Mouse (Mus musculus): ENCODE results near the gene 2310011J03Rik. TPM values are rescaled to one million over a fixed set of nuclear protein-coding genes. Genes with fewer than 3 reads are reported as not detected.
"Not testable (repeated sequence)": the region's sequence is repeated elsewhere in the genome, so short reads cannot be mapped to it uniquely, and the experiment has no call there.

2310011J03Rik gene
- polyA plus RNA-seq, 1 experiment from 2014 or later = 45.0 TPM

GRCm38 (mm10) chr10:80345929-80346328 is 25.6 kb upstream of the 2310011J03Rik start:
- H3K36me3 ChIP-seq (ENCODE audit: control insufficient read depth, insufficient read depth, low read length); H3K4me3 ChIP-seq (ENCODE audit: low read depth, low read length); H3K9ac ChIP-seq (ENCODE audit: low read length); H3K4me2 ChIP-seq (ENCODE audit: low read depth, severe bottlenecking); H3K9me3 ChIP-seq (ENCODE audit: control insufficient read depth, low read length); H3K27ac ChIP-seq (replicated peaks; ENCODE audit: low read depth, low read length); DNase-seq (ENCODE audit: low spot score); ATAC-seq (ENCODE audit: insufficient number of reproducible peaks, low FRiP score, low TSS enrichment, low read depth): not testable (repeated sequence)
- Histone ChIP-seq H3K4me1 (ENCODE audit: control insufficient read depth, insufficient read depth, low read length) (peaks cover 17% of the 10 kb centered on the region), H3K27me3 (ENCODE audit: control insufficient read depth, insufficient read depth, low read length) (peaks cover 96% of the 10 kb centered on the region)
- 79% methylated on average over 5 of the region's 6 CpGs for WGBS

GRCm38 (mm10) chr10:80345122-80345521 is 24.8 kb upstream of the 2310011J03Rik start:
- no peaks in the 10 kb centered on the region for H3K36me3 ChIP-seq (ENCODE audit: control insufficient read depth, insufficient read depth, low read length)
- DNase-seq (ENCODE audit: low spot score) = no peak
- no peak overlapping the region for H3K4me2 ChIP-seq (ENCODE audit: low read depth, severe bottlenecking)
- no peak overlapping the region for H3K4me3 ChIP-seq (ENCODE audit: low read depth, low read length)
- WGBS = under 1% methylated on average over 16 of the region's 16 CpGs
- peak overlapping the region; percentile 7; the same call in 1 of the 2 replicates for H3K9ac ChIP-seq (ENCODE audit: low read length)
- peaks cover 17% of the 10 kb centered on the region for H3K4me1 ChIP-seq (ENCODE audit: control insufficient read depth, insufficient read depth, low read length)
- peaks cover 98% of the 10 kb centered on the region for H3K27me3 ChIP-seq (ENCODE audit: control insufficient read depth, insufficient read depth, low read length)
- ATAC-seq (ENCODE audit: insufficient number of reproducible peaks, low FRiP score, low TSS enrichment, low read depth) = no peak
- H3K9me3 ChIP-seq (ENCODE audit: control insufficient read depth, low read length) = no peaks in the 10 kb centered on the region
- no peak overlapping the region for H3K27ac ChIP-seq (replicated peaks; ENCODE audit: low read depth, low read length)

GRCm38 (mm10) chr10:80344131-80344661 is 23.9 kb upstream of the 2310011J03Rik start:
- WGBS = 42% methylated on average over 9 of the region's 9 CpGs
- Histone ChIP-seq H3K27me3 (ENCODE audit: control insufficient read depth, insufficient read depth, low read length) (peaks cover 90% of the 10 kb centered on the region), H3K36me3 (ENCODE audit: control insufficient read depth, insufficient read depth, low read length) (no peaks in the 10 kb centered on the region), H3K4me3 (ENCODE audit: low read depth, low read length) (no peak overlapping the region), H3K9me3 (ENCODE audit: control insufficient read depth, low read length) (no peaks in the 10 kb centered on the region), H3K4me2 (ENCODE audit: low read depth, severe bottlenecking) (no peak overlapping the region), H3K27ac (replicated peaks; ENCODE audit: low read depth, low read length) (no peak overlapping the region), H3K9ac (ENCODE audit: low read length) (no peak overlapping the region), H3K4me1 (ENCODE audit: control insufficient read depth, insufficient read depth, low read length) (peaks cover 16% of the 10 kb centered on the region)
- DNase-seq (ENCODE audit: low spot score) = no peak
- no peak for ATAC-seq (ENCODE audit: insufficient number of reproducible peaks, low FRiP score, low TSS enrichment, low read depth)

- Histone ChIP-seq H3K9ac (ENCODE audit: low read length) (no peak overlapping the region), H3K9me3 (ENCODE audit: control insufficient read depth, low read length) (no peaks in the 10 kb centered on the region), H3K36me3 (ENCODE audit: control insufficient read depth, insufficient read depth, low read length) (no peaks in the 10 kb centered on the region), H3K27ac (replicated peaks; ENCODE audit: low read depth, low read length) (no peak overlapping the region), H3K4me3 (ENCODE audit: low read depth, low read length) (no peak overlapping the region), H3K4me1 (ENCODE audit: control insufficient read depth, insufficient read depth, low read length) (peaks cover 9% of the 10 kb centered on the region), H3K27me3 (ENCODE audit: control insufficient read depth, insufficient read depth, low read length) (peaks cover 82% of the 10 kb centered on the region), H3K4me2 (ENCODE audit: low read depth, severe bottlenecking) (no peak overlapping the region)
- DNase-seq (ENCODE audit: low spot score) (no peak), ATAC-seq (ENCODE audit: insufficient number of reproducible peaks, low FRiP score, low TSS enrichment, low read depth) (no peak)
- WGBS = 27% methylated on average over 13 of the region's 13 CpGs
Measured at GRCm38 (mm10) chr10:80343425-80343895, 23.1 kb upstream of the 2310011J03Rik start.

- peak overlapping the region; percentile 18; the same call in 1 of the 2 replicates for H3K4me3 ChIP-seq (ENCODE audit: low read depth, low read length)
- no peaks in the 10 kb centered on the region for H3K36me3 ChIP-seq (ENCODE audit: control insufficient read depth, insufficient read depth, low read length)
- H3K9ac ChIP-seq (ENCODE audit: low read length) = no peak overlapping the region
- no peaks in the 10 kb centered on the region for H3K9me3 ChIP-seq (ENCODE audit: control insufficient read depth, low read length)
- H3K4me2 ChIP-seq (ENCODE audit: low read depth, severe bottlenecking) = peak overlapping the region; percentile 37; the same call in 1 of the 2 replicates
- no peak overlapping the region for H3K27ac ChIP-seq (replicated peaks; ENCODE audit: low read depth, low read length)
- H3K27me3 ChIP-seq (ENCODE audit: control insufficient read depth, insufficient read depth, low read length) = peaks cover 77% of the 10 kb centered on the region
- WGBS = under 1% methylated on average over 30 of the region's 33 CpGs
- H3K4me1 ChIP-seq (ENCODE audit: control insufficient read depth, insufficient read depth, low read length) = peaks cover 7% of the 10 kb centered on the region
- peak; percentile 62 for DNase-seq (ENCODE audit: low spot score)
- ATAC-seq (ENCODE audit: insufficient number of reproducible peaks, low FRiP score, low TSS enrichment, low read depth) = peak; percentile 45; the same call in 1 of the 2 replicates
Measured at GRCm38 (mm10) chr10:80342749-80343424, 22.6 kb upstream of the 2310011J03Rik start.

GRCm38 (mm10) chr10:80342305-80342748 is 22.0 kb upstream of the 2310011J03Rik start:
- H3K27ac ChIP-seq (replicated peaks; ENCODE audit: low read depth, low read length) = no peak overlapping the region
- no peak for DNase-seq (ENCODE audit: low spot score)
- ATAC-seq (ENCODE audit: insufficient number of reproducible peaks, low FRiP score, low TSS enrichment, low read depth) = no peak

GRCm38 (mm10) chr10:80341491-80342304 is 21.4 kb upstream of the 2310011J03Rik start:
- DNase-seq (ENCODE audit: low spot score) (peak; percentile 34), ATAC-seq (ENCODE audit: insufficient number of reproducible peaks, low FRiP score, low TSS enrichment, low read depth) (no peak)
- H3K36me3 ChIP-seq (ENCODE audit: control insufficient read depth, insufficient read depth, low read length) = no peaks in the 10 kb centered on the region
- no peak overlapping the region for H3K9ac ChIP-seq (ENCODE audit: low read length)
- peak overlapping the region; percentile 8; the same call in 1 of the 2 replicates for H3K4me3 ChIP-seq (ENCODE audit: low read depth, low read length)
- peaks cover 7% of the 10 kb centered on the region for H3K4me1 ChIP-seq (ENCODE audit: control insufficient read depth, insufficient read depth, low read length)
- H3K9me3 ChIP-seq (ENCODE audit: control insufficient read depth, low read length) = no peaks in the 10 kb centered on the region
- peaks cover 66% of the 10 kb centered on the region for H3K27me3 ChIP-seq (ENCODE audit: control insufficient read depth, insufficient read depth, low read length)
- peak overlapping the region; percentile 37; the same call in 1 of the 2 replicates for H3K4me2 ChIP-seq (ENCODE audit: low read depth, severe bottlenecking)
- no peak overlapping the region for H3K27ac ChIP-seq (replicated peaks; ENCODE audit: low read depth, low read length)
- 3% methylated on average over 45 of the region's 47 CpGs for WGBS

More at GRCm38 (mm10) chr10:80342305-80342748, 22.0 kb upstream of the 2310011J03Rik start:
- peaks cover 71% of the 10 kb centered on the region for H3K27me3 ChIP-seq (ENCODE audit: control insufficient read depth, insufficient read depth, low read length)
- no peaks in the 10 kb centered on the region for H3K9me3 ChIP-seq (ENCODE audit: control insufficient read depth, low read length)
- peak overlapping the region; percentile 37; the same call in 1 of the 2 replicates for H3K4me2 ChIP-seq (ENCODE audit: low read depth, severe bottlenecking)
- no peaks in the 10 kb centered on the region for H3K36me3 ChIP-seq (ENCODE audit: control insufficient read depth, insufficient read depth, low read length)
- H3K4me3 ChIP-seq (ENCODE audit: low read depth, low read length) = peak overlapping the region; percentile 18; the same call in 1 of the 2 replicates
- peaks cover 7% of the 10 kb centered on the region for H3K4me1 ChIP-seq (ENCODE audit: control insufficient read depth, insufficient read depth, low read length)
- WGBS = under 1% methylated on average over 26 of the region's 26 CpGs
- no peak overlapping the region for H3K9ac ChIP-seq (ENCODE audit: low read length)

GRCm38 (mm10) chr10:80341026-80341425 is 20.7 kb upstream of the 2310011J03Rik start:
- WGBS = 18% methylated on average over 21 of the region's 21 CpGs
- H3K4me1 ChIP-seq (ENCODE audit: control insufficient read depth, insufficient read depth, low read length) = peaks cover 7% of the 10 kb centered on the region
- H3K27ac ChIP-seq (replicated peaks; ENCODE audit: low read depth, low read length) = no peak overlapping the region

More at GRCm38 (mm10) chr10:80341026-80341425, 20.7 kb upstream of the 2310011J03Rik start:
- no peaks in the 10 kb centered on the region for H3K9me3 ChIP-seq (ENCODE audit: control insufficient read depth, low read length)
- H3K27me3 ChIP-seq (ENCODE audit: control insufficient read depth, insufficient read depth, low read length) = peaks cover 60% of the 10 kb centered on the region
- H3K4me2 ChIP-seq (ENCODE audit: low read depth, severe bottlenecking) = no peak overlapping the region
- H3K36me3 ChIP-seq (ENCODE audit: control insufficient read depth, insufficient read depth, low read length) = no peaks in the 10 kb centered on the region
- no peak overlapping the region for H3K4me3 ChIP-seq (ENCODE audit: low read depth, low read length)
- no peak overlapping the region for H3K9ac ChIP-seq (ENCODE audit: low read length)
- ATAC-seq (ENCODE audit: insufficient number of reproducible peaks, low FRiP score, low TSS enrichment, low read depth) (no peak), DNase-seq (ENCODE audit: low spot score) (no peak)
